Mouse (Mus musculus) spleen, postnatal 14 days (tissue): ENCODE data around the gene Vwa8.

Experiments used
- DNase-seq, 2 experiments: peaks; one replicate each; pipeline ENCODE4 v3.0.0; 2021 to 2022; ENCODE audit warnings: low spot score in 2 of 2

The Vwa8 gene

DNA sequence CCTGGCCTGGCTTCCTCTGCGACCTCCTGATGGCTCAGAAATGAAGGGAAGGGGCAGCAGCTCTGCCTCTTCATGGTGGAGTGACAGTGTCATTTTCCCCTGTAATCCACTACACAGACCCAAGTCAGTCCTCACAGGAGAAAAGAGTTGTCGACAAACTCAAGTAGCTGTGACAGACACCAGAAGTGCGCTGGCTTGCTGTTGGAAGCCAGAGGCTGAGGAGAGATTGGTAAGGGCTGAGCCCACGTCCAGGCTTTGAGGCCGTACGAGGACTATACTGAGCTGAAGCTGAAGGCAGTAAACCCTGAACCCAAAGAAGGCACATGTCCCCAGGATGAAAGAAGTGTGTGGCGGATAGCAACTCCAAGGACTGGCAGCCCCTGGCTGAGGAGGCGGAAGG is 376.6 kb downstream of the Vwa8 start:
- DNase-seq = no peak

DNA sequence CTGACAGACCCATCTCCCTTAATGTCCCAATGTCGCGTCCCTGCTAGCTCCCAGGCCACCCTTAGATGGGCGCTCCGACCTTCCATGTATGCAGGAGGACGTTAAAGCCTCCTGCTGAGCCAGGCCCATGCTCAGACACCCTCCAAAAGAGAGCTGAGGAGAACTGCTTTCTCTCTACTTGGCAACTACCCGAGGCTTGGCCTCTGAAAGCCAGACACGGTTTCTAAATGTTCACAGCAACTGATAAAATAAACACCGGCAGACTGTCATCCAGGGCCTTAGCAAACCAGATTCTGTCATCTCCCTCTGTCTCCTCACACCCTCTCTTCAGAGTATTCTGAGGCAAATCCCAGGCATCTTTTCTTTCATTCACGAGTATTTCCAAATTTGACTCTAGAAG is 377.2 kb downstream of the Vwa8 start:
- no peak for DNase-seq

DNA sequence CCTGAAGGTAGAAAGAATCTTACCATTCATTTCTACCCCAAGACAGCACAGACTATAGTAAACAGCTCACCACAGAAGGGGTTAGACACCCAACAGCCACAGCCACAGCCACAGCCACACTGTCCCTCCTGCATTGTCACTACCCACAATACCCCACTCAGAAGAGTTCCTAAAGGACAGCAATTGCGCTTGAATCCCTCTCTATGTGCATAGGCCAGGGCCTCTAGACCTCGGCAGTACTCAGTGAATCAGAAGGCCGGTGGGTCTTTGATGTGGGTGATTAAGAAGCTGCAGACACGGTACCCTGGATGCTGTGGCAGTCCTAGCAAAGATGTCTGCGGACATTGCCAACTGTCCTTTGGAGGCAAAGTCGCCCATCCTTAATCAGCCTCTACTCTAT is 377.9 kb downstream of the Vwa8 start:
- DNase-seq = no peak

DNA sequence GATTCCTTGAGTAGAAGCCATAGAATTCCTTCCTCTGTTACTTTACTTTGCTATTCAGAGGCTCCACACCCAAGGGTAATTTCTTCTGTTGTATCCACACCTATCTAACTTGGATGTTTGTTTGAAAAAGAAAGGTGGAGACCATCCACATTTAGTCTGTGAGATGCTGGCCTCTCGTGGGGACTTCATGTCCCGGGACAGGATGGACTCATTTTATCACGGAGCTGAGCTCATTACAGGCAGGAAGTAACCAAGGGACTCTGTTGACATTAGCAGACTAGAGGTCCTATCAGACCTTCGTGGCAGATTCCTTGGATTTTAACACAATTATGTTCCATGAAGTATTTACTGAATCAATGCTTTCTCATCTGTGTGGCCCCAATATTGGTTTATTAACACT is 379.1 kb downstream of the Vwa8 start:
- DNase-seq = no peak

DNA sequence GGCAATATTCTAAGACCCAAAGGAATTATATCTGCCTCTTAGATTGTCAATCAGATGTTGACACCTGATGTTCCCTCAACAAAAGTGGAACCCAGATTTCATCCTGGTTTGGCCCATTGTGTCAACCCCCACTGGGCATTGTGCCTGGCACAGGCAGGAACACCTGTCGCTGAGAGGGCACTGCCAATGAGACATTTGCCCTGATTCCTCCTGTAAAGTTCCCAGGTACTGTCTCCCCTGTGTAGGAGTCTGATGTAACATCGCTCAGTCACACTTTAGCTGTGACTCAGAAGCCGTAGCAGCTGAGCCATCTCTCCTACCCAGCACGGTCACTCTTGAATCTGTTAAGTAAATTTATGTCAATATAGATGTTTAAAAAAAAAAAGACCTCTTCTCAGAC is 382.8 kb downstream of the Vwa8 start:
- no peak for DNase-seq

DNA sequence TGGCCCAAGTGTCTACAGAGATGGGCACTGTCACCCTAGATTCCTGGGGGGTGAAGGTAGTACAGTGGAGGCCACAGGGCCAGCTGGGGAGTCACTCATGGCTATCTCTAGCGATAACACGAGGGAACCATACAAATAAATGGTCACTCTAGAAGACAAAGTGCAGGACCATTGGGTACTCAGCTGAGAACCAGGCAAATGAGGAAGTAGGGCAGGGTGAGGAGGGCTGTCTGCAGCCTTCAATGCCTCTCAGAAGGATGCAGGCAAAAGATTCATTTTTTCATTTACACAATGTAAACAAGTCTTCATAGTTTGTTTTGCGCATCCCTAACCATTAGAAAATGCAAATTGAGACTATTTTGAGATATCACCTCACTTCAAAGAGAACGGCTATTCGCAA is 384.8 kb downstream of the Vwa8 start:
- DNase-seq = no peak

DNA sequence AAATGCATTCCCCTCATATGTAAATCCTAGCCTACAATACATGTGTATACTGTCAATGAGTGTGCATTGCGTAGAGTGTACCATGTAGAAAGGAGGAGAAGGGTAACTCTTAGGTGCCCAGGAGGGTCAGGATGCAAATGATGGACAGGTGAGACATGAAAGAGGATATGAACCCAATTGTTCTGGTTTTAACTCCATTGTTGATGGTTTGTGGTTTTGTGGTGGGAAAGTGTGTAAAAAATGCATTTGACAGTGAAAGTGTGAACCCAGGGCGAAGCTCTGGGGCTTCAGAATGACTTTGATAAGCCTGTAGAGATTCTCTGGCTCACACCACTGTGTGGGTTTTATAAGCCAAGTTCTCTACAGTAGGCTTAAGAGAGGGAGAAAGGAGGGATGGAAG is 385.7 kb downstream of the Vwa8 start:
- DNase-seq = no peak

DNA sequence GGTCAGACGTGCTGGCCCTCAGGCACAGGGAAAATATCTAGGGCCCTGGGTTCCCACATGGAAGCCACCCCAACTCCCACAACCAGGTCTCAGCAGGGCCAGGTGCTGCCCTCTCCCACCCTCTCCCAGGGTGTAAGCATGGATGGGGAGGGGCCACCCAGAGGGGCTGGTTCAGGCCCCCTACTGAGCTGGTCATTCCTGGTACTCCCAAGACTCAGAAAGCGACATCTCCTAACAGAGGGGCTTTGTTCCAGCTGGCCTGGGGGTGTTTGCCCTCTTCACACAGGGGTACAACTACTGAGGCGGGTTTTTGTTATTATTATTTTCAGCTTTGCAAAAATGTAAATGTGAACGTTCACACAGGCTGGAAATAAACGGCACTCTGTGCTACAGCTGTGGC is 386.3 kb downstream of the Vwa8 start:
- no peak for DNase-seq

DNA sequence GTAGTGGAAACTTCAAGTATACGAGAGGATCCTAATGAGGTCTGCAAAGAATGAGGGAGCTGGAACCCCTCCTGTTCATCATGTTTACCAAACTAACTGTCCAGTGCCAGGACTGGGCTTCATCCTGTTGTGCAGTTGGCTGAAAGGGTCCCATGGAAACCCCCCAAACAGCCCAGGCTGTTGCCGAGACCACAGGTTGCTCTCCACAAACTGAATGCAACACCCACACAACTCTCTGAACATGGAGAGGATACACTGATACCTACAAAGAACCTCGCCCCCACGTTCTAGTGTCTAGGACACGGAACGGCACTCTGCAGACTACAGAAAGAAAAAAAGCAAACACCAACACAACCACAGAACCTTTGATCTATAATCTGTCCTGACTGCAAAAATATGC is 387.4 kb downstream of the Vwa8 start:
- DNase-seq = no peak

DNA sequence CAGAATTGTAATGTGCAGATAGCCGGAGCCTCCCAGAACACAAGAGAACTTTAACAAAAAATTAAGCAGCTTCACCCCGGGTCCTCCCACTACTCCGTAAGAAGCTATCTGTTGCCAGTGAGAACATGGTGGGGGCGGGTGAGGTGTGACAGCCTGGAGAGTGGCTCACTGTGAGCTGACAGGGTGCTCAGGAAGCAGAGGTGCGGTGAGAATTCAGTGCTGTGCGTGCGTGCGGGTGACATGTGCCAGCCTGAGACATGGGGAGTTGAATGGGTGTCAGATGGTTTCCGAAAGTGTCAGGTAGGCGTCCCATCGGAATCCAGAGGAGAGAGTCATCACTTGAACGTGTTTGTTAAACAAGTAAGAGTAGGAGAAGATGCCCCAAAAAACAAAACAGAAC is 390.6 kb downstream of the Vwa8 start:
- DNase-seq = no peak

DNA sequence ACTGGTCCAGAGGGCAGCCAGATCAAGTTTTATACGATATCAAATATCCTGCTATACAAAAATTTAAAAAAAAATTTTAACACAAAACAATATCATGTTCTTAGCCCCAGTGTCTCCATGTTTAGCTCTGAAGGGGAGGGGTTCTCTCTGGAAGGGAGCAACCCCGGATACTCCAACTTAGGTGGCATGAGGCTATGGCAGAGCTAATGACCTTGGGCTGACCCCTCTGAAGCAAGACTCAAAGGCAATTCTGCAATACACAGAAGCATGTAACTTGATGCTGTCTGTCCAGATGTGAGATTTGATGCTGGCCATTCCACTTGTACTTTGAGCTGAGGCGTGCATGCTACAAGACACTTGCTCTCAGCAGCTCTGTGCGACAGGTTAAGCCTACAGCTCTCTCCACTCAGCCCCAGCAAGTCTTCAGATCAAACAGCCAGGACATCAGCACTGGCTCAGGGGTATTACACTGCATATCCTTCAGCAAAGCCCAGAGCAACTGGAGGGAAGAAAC is 392.3 kb downstream of the Vwa8 start:
- no peak for DNase-seq

DNA sequence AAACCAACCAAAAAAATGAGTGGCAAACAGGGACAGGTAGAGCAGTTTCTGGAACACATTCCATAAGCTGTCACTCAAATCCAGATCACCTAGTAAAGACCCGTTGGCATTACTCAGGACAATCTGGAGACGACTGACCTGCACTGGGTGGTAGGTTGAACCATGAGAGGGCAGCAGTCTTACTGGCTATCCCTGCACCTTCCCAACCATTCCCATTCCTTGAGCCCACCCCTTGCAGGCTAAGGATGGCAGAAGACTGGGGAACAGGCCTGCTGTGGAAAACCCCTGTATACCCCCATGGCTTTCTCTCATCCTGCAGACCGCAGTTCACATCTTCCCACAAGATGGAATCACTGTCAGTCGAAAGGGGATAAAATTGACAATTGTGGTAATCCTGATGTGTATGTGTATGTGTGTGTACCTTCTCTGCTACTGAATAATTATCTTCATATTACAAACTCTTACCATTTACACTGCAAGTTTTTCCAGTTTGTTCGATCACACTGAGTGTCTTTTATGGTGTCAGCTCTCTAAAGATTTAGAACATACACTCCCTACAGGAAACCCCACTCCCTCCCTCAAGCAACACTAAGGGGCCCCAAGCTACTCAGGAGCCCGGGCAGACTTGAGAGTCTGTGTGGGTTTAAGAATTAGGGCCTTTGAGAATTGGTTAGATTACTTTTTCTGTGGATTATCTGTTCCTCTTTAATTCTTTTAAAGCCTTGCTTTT is 393.0 kb downstream of the Vwa8 start:
- no peak for DNase-seq

DNA sequence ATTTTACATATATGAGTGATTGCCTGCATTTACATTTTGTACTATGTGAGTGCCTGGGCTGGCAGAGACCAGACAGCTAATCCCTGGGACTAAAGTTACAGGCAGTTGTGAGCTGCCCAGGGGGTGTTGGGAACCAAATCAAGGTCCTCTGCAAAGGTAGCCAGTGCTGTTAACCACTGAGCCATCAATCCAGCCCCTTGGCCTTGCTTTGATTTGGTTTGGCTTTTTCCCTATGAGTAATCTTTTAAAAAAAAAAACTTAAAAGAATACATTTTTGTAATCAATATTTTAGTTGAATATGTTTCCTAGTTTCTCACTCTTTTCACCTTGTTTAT is 393.5 kb downstream of the Vwa8 start:
- DNase-seq = no peak

DNA sequence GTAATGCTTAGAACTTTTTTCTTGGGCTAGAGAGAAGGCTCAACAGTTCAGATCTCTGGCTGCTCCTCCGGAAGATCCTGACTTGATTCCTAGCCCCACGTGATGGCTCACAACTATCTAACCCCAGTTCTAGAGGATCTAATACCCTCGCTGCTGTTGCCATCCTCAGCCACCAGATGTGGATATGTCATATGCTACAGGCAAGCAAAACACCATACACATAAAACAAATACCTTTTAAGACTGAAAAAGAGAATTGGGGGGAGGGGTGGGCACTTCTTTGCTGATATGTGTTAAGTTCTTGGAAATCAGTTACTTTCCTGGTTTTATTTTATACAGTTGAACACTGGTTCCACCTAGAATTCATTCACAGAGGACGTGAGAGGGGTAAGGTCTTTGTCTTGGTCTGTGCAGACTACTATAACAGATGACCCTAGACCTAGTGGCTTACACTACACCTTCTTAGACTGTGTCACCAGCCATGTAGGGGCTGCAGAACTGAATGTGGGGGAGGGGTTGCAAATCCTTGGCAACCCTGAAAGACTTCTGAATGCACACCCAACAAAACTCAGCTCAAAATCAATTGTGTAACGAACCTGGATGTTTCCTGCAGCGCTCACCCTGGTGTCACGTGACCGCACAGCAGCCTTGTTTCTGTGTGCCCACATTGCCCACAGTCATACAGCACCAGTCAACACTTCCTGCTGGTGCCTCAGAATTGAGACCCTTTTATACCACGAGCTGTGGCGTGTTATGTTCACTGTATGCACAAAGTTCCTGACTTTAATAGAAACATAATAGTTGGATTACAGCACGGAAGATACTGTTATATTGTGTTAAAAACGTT is 394.4 kb downstream of the Vwa8 start:
- no peak for DNase-seq

DNA sequence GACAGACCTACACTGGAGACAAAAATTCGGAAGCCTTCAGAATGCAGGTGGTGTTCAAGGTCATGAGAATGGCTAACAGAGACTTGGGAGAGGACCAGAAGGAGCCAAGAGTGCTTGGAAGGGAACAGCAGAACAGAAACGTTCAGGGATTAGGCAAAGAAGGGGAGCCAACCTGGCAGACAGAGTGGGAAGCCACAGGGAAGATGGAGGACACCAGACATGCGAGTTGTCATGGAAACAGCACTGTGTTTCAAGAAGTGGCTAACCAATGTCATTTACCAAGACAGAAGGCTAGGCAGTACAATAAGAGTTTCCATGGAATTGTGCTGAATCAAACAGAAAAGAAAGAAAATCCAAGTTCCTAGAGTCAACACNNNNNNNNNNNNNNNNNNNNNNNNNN is 395.7 kb downstream of the Vwa8 start:
- no peak for DNase-seq

DNA sequence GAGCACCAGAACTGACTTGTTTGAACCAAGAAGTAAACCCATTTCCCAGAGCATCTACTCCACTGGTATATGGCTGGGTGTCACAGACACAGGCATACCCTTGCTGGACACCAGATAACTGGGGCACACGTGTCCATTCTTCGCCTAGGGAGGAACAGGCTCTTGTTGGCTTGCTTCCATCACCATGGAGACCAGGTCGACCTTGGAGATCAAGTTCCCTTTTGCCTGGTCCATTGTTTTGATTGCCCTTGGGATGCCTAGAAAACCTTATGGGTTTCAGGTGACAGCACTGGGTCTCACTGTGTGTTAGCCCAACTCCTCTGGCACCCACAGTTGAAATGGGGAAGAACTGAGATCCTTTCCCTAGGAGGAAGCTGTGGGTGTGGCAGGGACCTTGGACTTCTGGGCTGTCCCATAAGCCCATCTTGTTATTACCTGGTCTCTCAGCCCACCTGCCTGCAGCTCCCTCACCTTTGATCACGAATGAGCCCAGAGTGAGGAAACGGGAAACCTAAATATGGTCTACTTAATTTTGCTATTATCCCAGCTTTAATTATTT is 403.0 kb downstream of the Vwa8 start:
- no peak for DNase-seq
